Mouse (Mus musculus) naive thymus-derived CD4-positive, alpha-beta T cell, adult 5 months (primary cell): ENCODE data around the gene Mmp20. TPM values are rescaled to one million over a fixed set of nuclear protein-coding genes. Genes with fewer than 3 reads are reported as not detected.

ENCODE experiments used
- polyA plus RNA-seq: library from polyadenylated mRNA; unstranded; fragments of 100-300 nt; shearing (Covaris generic); gene quantifications from one replicate; pipeline ENCODE4 v1.2.1, GENCODE M21; 2017

Gene Mmp20
- polyA plus RNA-seq: not detected

DNA sequence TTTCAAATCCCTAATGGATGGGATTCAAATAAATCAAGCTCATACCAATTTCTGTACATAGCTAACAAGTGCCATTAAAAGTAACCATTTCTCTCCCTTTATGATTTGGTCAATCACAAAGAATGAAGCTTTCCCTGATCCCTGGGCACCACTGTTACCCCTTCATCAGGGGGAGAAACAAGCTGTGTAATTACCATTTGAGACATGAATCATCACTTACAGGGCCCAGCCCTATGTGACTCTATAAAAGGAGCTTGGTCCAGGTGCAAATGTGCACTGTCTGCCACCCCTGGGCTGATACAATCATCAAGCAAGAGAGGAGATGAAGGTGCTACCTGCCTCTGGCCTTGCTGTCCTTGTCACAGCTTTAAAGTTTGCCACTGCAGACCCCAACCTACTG lies at the start of gene Mmp20:
Gene Mmp20 (plus strand): TSS at position 301 of the 400 bp plus-strand sequence.

DNA sequence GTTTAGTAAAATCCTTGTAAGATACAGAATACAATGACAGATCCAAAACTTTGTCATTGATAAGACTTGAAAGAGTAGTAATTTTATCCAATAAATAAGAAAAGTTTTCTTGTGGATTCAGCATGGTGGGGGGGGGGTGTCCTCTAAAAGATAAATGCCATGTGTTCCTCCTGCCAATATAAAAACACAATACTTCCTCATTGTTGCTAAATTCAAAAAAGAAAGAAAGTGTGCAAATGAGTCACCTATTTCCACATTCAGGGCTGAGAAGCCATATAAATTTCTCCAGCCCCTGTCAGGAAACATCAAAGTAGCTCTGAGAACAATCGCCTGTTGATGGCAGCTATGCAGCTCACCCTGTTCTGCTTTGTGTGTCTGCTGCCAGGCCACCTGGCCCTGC lies 63.8 kb downstream of the Mmp20 start, which contains the start of gene Mmp7:
Gene Mmp7 (plus strand): TSS at position 301 of the 400 bp plus-strand sequence.

Other genes with a start within 250 kb of the Mmp20 start
- gene Mmp1b, start 240.2 kb upstream of the Mmp20 start, polyA plus RNA-seq: not detected
- not detected for gene Mmp3, start 182.4 kb upstream of the Mmp20 start, polyA plus RNA-seq
- gene Mmp10, start 125.9 kb upstream of the Mmp20 start, polyA plus RNA-seq: not detected
- 0.14 TPM for gene Mmp8, start 69.8 kb upstream of the Mmp20 start, polyA plus RNA-seq
- gene Mmp27, start 56.8 kb upstream of the Mmp20 start, polyA plus RNA-seq: not detected
- not detected for gene Mmp7, start 63.9 kb downstream of the Mmp20 start, polyA plus RNA-seq
- 282 TPM for gene Tmem123, start 135.8 kb downstream of the Mmp20 start, polyA plus RNA-seq
- 127 TPM for gene Birc2, start 208.8 kb downstream of the Mmp20 start, polyA plus RNA-seq
- gene Birc3, start 245.0 kb downstream of the Mmp20 start, polyA plus RNA-seq: 198 TPM